Mouse (Mus musculus) cerebellum, postnatal 4 days (tissue): ENCODE results near the gene Smug1.

Experiments
- DNase-seq, 2 experiments: peaks; one replicate each; pipeline ENCODE4 v3.0.0; 2022; ENCODE audit warnings: low spot score in 2 of 2, mixed read lengths in 1 of 2

Smug1 gene

GRCm38 (mm10) chr15:103146627-103147421, 20.1 kb downstream of the Smug1 start:
- DNase-seq: peak in 1 of 2 experiments; percentile 29

GRCm38 (mm10) chr15:103145635-103146299, 21.1 kb downstream of the Smug1 start:
- DNase-seq: no peak

GRCm38 (mm10) chr15:103144176-103144575, 22.7 kb downstream of the Smug1 start:
- no peak for DNase-seq

- DNase-seq: no peak
These were observed 31.4 kb downstream of the Smug1 start for GRCm38 (mm10) chr15:103135431-103135947.

- DNase-seq: no peak
These were observed 32.4 kb downstream of the Smug1 start for GRCm38 (mm10) chr15:103134277-103135086.

- DNase-seq: peak in 1 of 2 experiments; percentile 19
These were observed 33.1 kb downstream of the Smug1 start for GRCm38 (mm10) chr15:103133761-103134160.

GRCm38 (mm10) chr15:103130729-103131128, 36.2 kb downstream of the Smug1 start:
- DNase-seq: no peak

- no peak for DNase-seq
These were observed 37.6 kb downstream of the Smug1 start for GRCm38 (mm10) chr15:103129289-103129688.

GRCm38 (mm10) chr15:103128056-103128833, 38.6 kb downstream of the Smug1 start:
- DNase-seq: no peak

GRCm38 (mm10) chr15:103125982-103126381, 40.9 kb downstream of the Smug1 start:
- DNase-seq: no peak

GRCm38 (mm10) chr15:103124254-103124653, 42.6 kb downstream of the Smug1 start:
- DNase-seq: no peak

GRCm38 (mm10) chr15:103123343-103123742, 43.5 kb downstream of the Smug1 start:
- no peak for DNase-seq

GRCm38 (mm10) chr15:103122372-103122771, 44.5 kb downstream of the Smug1 start:
- DNase-seq: no peak

GRCm38 (mm10) chr15:103121416-103121815, 45.5 kb downstream of the Smug1 start:
- peak in 1 of 2 experiments; percentile 28 for DNase-seq

GRCm38 (mm10) chr15:103120594-103120993, 46.3 kb downstream of the Smug1 start:
- no peak for DNase-seq

GRCm38 (mm10) chr15:103115726-103116125, 51.2 kb downstream of the Smug1 start:
- no peak for DNase-seq

GRCm38 (mm10) chr15:103115256-103115655, 51.6 kb downstream of the Smug1 start:
- DNase-seq: no peak

- DNase-seq: no peak
These were observed 53.8 kb downstream of the Smug1 start for GRCm38 (mm10) chr15:103113077-103113476.

- DNase-seq: no peak
These were observed 54.6 kb downstream of the Smug1 start for GRCm38 (mm10) chr15:103112309-103112708.

- DNase-seq: no peak
These were observed 57.0 kb downstream of the Smug1 start for GRCm38 (mm10) chr15:103109940-103110339.

GRCm38 (mm10) chr15:103108066-103108676, 58.7 kb downstream of the Smug1 start:
- no peak for DNase-seq
